Mouse (Mus musculus) myocyte (in vitro differentiated cells): ENCODE data around the gene Fkbp9.

Experiments used
- E2F4 ChIP-seq: IDR thresholded peaks from one replicate; pipeline ENCODE4 v1.6.1; 2011; ENCODE audit warnings: mild to moderate bottlenecking, control low read depth, moderate library complexity; ENCODE audit not compliant: insufficient read depth
- MAX ChIP-seq: IDR thresholded peaks from one replicate; pipeline ENCODE4 v1.6.1; 2011; ENCODE audit warnings: low read depth, mild to moderate bottlenecking, control low read depth
- MYOD1 ChIP-seq, 3 experiments: IDR thresholded peaks; one replicate each; pipeline ENCODE4 v1.6.1; 2011; ENCODE audit warnings: control low read depth in 2 of 3, low read depth in 2 of 3, mild to moderate bottlenecking in 2 of 3, moderate library complexity in 1 of 3; ENCODE audit not compliant: insufficient read length in 2 of 3, control insufficient read depth in 1 of 3
- MYOG ChIP-seq, 3 experiments: IDR thresholded peaks; one replicate each; pipeline ENCODE4 v1.6.1; 2011; ENCODE audit warnings: control low read depth in 2 of 3, low read depth in 2 of 3, mild to moderate bottlenecking in 2 of 3; ENCODE audit not compliant: insufficient read length in 2 of 3, control insufficient read depth in 1 of 3, insufficient read depth in 1 of 3
- POLR2A ChIP-seq: IDR thresholded peaks from one replicate; pipeline ENCODE4 v1.6.1; 2011; ENCODE audit warnings: low read depth, mild to moderate bottlenecking, control low read depth, moderate library complexity; ENCODE audit not compliant: insufficient read length
- POLR2AphosphoS2 ChIP-seq: IDR thresholded peaks from one replicate; pipeline ENCODE4 v1.6.1; 2011; ENCODE audit warnings: low read depth, control low read depth; ENCODE audit not compliant: insufficient read length
- REST ChIP-seq: IDR thresholded peaks from one replicate; pipeline ENCODE4 v1.6.1; 2011; ENCODE audit warnings: mild to moderate bottlenecking, control low read depth, moderate library complexity; ENCODE audit not compliant: insufficient read depth, insufficient read length
- SRF ChIP-seq: IDR thresholded peaks from one replicate; pipeline ENCODE4 v1.6.1; 2011; ENCODE audit warnings: low read depth; ENCODE audit not compliant: control insufficient read depth, insufficient read length
- TCF12 ChIP-seq: IDR thresholded peaks from one replicate; pipeline ENCODE4 v1.6.1; 2011; ENCODE audit warnings: mild to moderate bottlenecking, control low read depth; ENCODE audit not compliant: poor library complexity, insufficient read depth, severe bottlenecking
- TCF3 ChIP-seq: IDR thresholded peaks from one replicate; pipeline ENCODE4 v1.6.1; 2011; ENCODE audit warnings: low read depth, control low read depth; ENCODE audit not compliant: insufficient read length
- USF1 ChIP-seq: IDR thresholded peaks from one replicate; pipeline ENCODE4 v1.6.1; 2011; ENCODE audit warnings: low read depth, mild to moderate bottlenecking, control low read depth, moderate library complexity

DNA sequence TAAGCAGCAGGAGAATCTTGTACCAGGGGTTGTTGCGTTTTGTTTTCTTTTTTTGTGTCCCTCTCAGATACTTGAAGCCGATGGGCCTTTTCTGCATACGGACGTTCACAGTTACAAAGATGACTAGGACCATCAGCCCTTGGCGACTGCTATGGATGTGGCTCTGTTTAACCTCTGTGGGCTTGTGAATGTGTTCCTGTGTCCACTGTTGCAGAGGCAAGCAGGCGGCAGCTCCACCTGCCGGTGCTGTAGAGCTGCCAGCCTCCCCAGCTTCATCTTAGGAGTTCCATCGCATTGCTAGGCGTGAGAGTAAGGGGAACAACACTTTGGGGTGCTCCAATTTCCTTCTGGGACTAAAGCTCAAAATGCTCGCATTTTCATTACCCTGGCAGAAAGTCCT, 3.7 kb downstream of the Fkbp9 start:
- TF ChIP-seq TCF3 (no peak), POLR2A (no peak), MYOD1 (IDR thresholded peaks at IDR 0.05; ENCODE audit: control insufficient read depth in 1 of 3, insufficient read length in 2 of 3, low read depth in 2 of 3) (no peak), TCF12 (no peak), E2F4 (no peak), POLR2AphosphoS2 (no peak), MYOG (IDR thresholded peaks at IDR 0.05; ENCODE audit: control insufficient read depth in 1 of 3, insufficient read depth in 1 of 3, insufficient read length in 2 of 3, low read depth in 2 of 3) (no peak), MAX (no peak), USF1 (no peak), REST (no peak), SRF (no peak)
